Mouse (Mus musculus) embryo, embryonic 9.5 days (tissue): ENCODE measurements around the gene Sphk1.
A peak's percentile ranks its signal among the peaks of the same experiment; 100 is the strongest.

Experiments used
- DNase-seq: peaks from one replicate; pipeline ENCODE4 v3.0.0-alpha.2; 2017; ENCODE audit errors: extremely low spot score

Gene Sphk1

GRCm38 (mm10) chr11:116579280-116579679, 48.6 kb downstream of the Sphk1 start:
- DNase-seq, result no peak

- DNase-seq, result no peak
Observed at GRCm38 (mm10) chr11:116580031-116580652, 49.4 kb downstream of the Sphk1 start.

GRCm38 (mm10) chr11:116580711-116581375, 50.1 kb downstream of the Sphk1 start:
- DNase-seq, result peak; percentile 68

GRCm38 (mm10) chr11:116581376-116581814, 50.7 kb downstream of the Sphk1 start, which contains the start of gene Ube2o:
Gene Ube2o, minus strand, starts transcription at chr11:116581447.
- peak; percentile 88 for DNase-seq

DNA sequence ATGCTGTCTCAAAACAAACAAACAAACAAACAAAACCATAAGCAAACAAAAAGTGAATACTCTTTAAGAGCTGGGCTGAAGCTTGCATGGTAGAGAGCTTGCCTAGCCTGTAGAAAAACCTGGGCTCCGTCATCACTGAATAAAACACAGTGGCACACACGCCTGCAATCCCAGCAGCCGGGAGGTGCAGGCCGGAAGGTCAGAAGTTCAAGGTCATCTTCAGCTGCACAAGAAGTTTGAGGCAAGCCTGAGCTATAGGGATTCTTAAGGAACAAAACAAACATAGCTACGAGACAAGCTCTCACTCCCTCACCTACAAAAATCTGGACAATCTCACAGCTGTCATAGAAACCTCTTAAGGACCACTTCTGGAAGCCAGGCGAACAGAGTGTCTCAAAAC, 55.0 kb downstream of the Sphk1 start:
- DNase-seq, result no peak
